Mouse (Mus musculus) cerebellum, postnatal 4 days (tissue): ENCODE results near the gene Sgpl1.

Experiments used
- DNase-seq, 2 experiments: peaks; one replicate each; pipeline ENCODE4 v3.0.0; 2022; ENCODE audit warnings: low spot score in 2 of 2, mixed read lengths in 1 of 2

Gene Sgpl1

GRCm38 (mm10) chr10:61088468-61088867, 59.0 kb downstream of the Sgpl1 start:
- no peak for DNase-seq

GRCm38 (mm10) chr10:61086502-61086901, 61.0 kb downstream of the Sgpl1 start:
- peak in 1 of 2 experiments; percentile 21 for DNase-seq

- no peak for DNase-seq
These were observed 62.1 kb downstream of the Sgpl1 start for GRCm38 (mm10) chr10:61085364-61085763.

GRCm38 (mm10) chr10:61080931-61081255, 66.6 kb downstream of the Sgpl1 start:
- no peak for DNase-seq

- peak in 1 of 2 experiments; percentile 58 for DNase-seq
These were observed 67.1 kb downstream of the Sgpl1 start for GRCm38 (mm10) chr10:61080227-61080930.

- DNase-seq, result no peak
These were observed 71.9 kb downstream of the Sgpl1 start for GRCm38 (mm10) chr10:61075607-61076006.

- no peak for DNase-seq
These were observed 72.9 kb downstream of the Sgpl1 start for GRCm38 (mm10) chr10:61074643-61075042.

- DNase-seq, result peak; percentile 52 to 77
These were observed 75.2 kb downstream of the Sgpl1 start for GRCm38 (mm10) chr10:61072324-61072723.

GRCm38 (mm10) chr10:61069248-61069647, 78.3 kb downstream of the Sgpl1 start:
- no peak for DNase-seq

- DNase-seq, result peak in 1 of 2 experiments; percentile 64
These were observed 78.9 kb downstream of the Sgpl1 start for GRCm38 (mm10) chr10:61068436-61069192.

- peak in 1 of 2 experiments; percentile 56 for DNase-seq
These were observed 82.1 kb downstream of the Sgpl1 start for GRCm38 (mm10) chr10:61065287-61066005.

- no peak for DNase-seq
These were observed 82.9 kb downstream of the Sgpl1 start for GRCm38 (mm10) chr10:61064635-61065034.

- no peak for DNase-seq
These were observed 84.1 kb downstream of the Sgpl1 start for GRCm38 (mm10) chr10:61063271-61063864.

GRCm38 (mm10) chr10:61059543-61060110, 87.9 kb downstream of the Sgpl1 start:
- DNase-seq, result no peak

- no peak for DNase-seq
These were observed 88.4 kb downstream of the Sgpl1 start for GRCm38 (mm10) chr10:61059101-61059500.

- no peak for DNase-seq
These were observed 90.8 kb downstream of the Sgpl1 start for GRCm38 (mm10) chr10:61056661-61057060.

- peak; percentile 68 to 84 for DNase-seq
These were observed 95.4 kb downstream of the Sgpl1 start for GRCm38 (mm10) chr10:61051993-61052613.
